Mouse (Mus musculus) intestine, embryonic 16.5 days (tissue): ENCODE results near the gene Gm5849. TPM values are rescaled to one million over a fixed set of nuclear protein-coding genes. Genes with fewer than 3 reads are reported as not detected.
"Not testable (repeated sequence)": the region's sequence is repeated elsewhere in the genome, so short reads cannot be mapped to it uniquely, and the experiment has no call there.

Experiments
- ATAC-seq: fragments of 200-750 bp; cut with Nextera tagmentation; 2 replicates; pipeline ENCODE4 v1.8.0; 2017; ENCODE audit warnings: moderate TSS enrichment, moderate library complexity
- H3K27ac ChIP-seq: fragments of 300-500 bp; sonication (generic); 2 replicates; pipeline ENCODE4 v1.5.1; 2014; ENCODE audit warnings: mild to moderate bottlenecking, low read length
- H3K27me3 ChIP-seq: fragments of 300-500 bp; sonication (generic); replicated peaks from 2 replicates; pipeline ENCODE4 v1.6.1; 2014; ENCODE audit warnings: low read length, control low read depth, mixed read lengths; ENCODE audit not compliant: control insufficient read depth, insufficient read depth
- H3K36me3 ChIP-seq: fragments of 300-500 bp; sonication (generic); 2 replicates; pipeline ENCODE4 v1.6.1; 2014; ENCODE audit warnings: low read length, control low read depth; ENCODE audit not compliant: control insufficient read depth, insufficient read depth
- H3K4me1 ChIP-seq: fragments of 300-500 bp; sonication (generic); 2 replicates; pipeline ENCODE4 v1.6.1; 2014; ENCODE audit warnings: low read length, control low read depth, mixed read lengths; ENCODE audit not compliant: control insufficient read depth, insufficient read depth
- H3K4me2 ChIP-seq: fragments of 300-500 bp; sonication (generic); 2 replicates; pipeline ENCODE4 v1.6.1; 2014; ENCODE audit warnings: low read depth, low read length, control low read depth
- H3K4me3 ChIP-seq: fragments of 300-500 bp; sonication (generic); 2 replicates; pipeline ENCODE4 v1.5.1; 2014; ENCODE audit warnings: mild to moderate bottlenecking, low read length
- H3K9ac ChIP-seq: fragments of 300-500 bp; sonication (generic); 2 replicates; pipeline ENCODE4 v1.6.1; 2014; ENCODE audit warnings: low read depth, low read length
- H3K9me3 ChIP-seq: fragments of 300-500 bp; sonication (generic); 2 replicates; pipeline ENCODE4 v1.6.1; 2016; ENCODE audit warnings: low read length, control low read depth; ENCODE audit not compliant: control insufficient read depth
- WGBS: fragments of 180-500 bp; shearing (Covaris S2); extraction: QIAGEN DNeasy Blood & Tissue Kit; methylation state at CpG from one replicate; pipeline ENCODE4 v1.1.7; 2014; 5-methylcytosine and 5-hydroxymethylcytosine counted together
- polyA plus RNA-seq: library from polyadenylated mRNA; unstranded; fragments of >200 nt; fragmentation: Nextera tagmentation; extraction: Ambion mirVana; gene quantifications from 2 replicates; pipeline ENCODE4 v1.2.1, GENCODE M21; 2015

The Gm5849 gene
- polyA plus RNA-seq = not detected in 2 replicates

GRCm38 (mm10) chr3:90777776-90778175, at the start of gene Gm5849:
Gene Gm5849 (minus strand): TSS chr3:90777876.
- H3K4me3 ChIP-seq, H3K36me3 ChIP-seq, H3K9me3 ChIP-seq, ATAC-seq, H3K9ac ChIP-seq, H3K27ac ChIP-seq, H3K4me2 ChIP-seq, H3K27me3 ChIP-seq, H3K4me1 ChIP-seq: not testable (repeated sequence)
- 87% methylated on average over 1 of the region's 1 CpGs for WGBS

- Histone ChIP-seq H3K27me3 (no peaks in the 10 kb centered on the region), H3K4me1 (no peaks in the 10 kb centered on the region), H3K36me3 (no peaks in the 10 kb centered on the region), H3K4me3 (no peak overlapping the region), H3K27ac (no peak overlapping the region), H3K4me2 (no peak overlapping the region), H3K9ac (no peak overlapping the region), H3K9me3 (no peaks in the 10 kb centered on the region)
- ATAC-seq = no peak
- WGBS = 94% methylated on average over 1 of the region's 1 CpGs
Observed at GRCm38 (mm10) chr3:90749658-90750057, 28.0 kb downstream of the Gm5849 start.

- H3K9me3 ChIP-seq = no peaks in the 10 kb centered on the region
- no peaks in the 10 kb centered on the region for H3K27me3 ChIP-seq
- H3K4me3 ChIP-seq = no peak within 1 kb of the TSS
- ATAC-seq = no peak
- no peaks in the 10 kb centered on the region for H3K36me3 ChIP-seq
- H3K9ac ChIP-seq = no peak within 1 kb of the TSS
- H3K27ac ChIP-seq = no peak within 1 kb of the TSS
- WGBS = 80% methylated on average over 3 of the region's 3 CpGs
- H3K4me1 ChIP-seq = no peaks in the 10 kb centered on the region
- H3K4me2 ChIP-seq = no peak within 1 kb of the TSS
Observed at GRCm38 (mm10) chr3:90726606-90727005, 51.1 kb downstream of the Gm5849 start, which contains the start of gene Pglyrp4. Gene Pglyrp4 (plus strand): TSS chr3:90726906.

Other genes starting within 250 kb of the Gm5849 start
- 99.1 and 113 TPM in 2 replicates for gene S100a16, start 240.6 kb downstream of the Gm5849 start, polyA plus RNA-seq
- 0.23 and 0.29 TPM in 2 replicates for gene S100a3, start 217.3 kb downstream of the Gm5849 start, polyA plus RNA-seq
- gene S100a2, start 187.6 kb downstream of the Gm5849 start, polyA plus RNA-seq = not detected in 2 replicates
- gene Gm42674, start 176.0 kb downstream of the Gm5849 start, polyA plus RNA-seq = not detected in 2 replicates
- gene S100a4, start 174.1 kb downstream of the Gm5849 start, polyA plus RNA-seq = 3.6 and 4.0 TPM in 2 replicates
- 13.2 and 16.0 TPM in 2 replicates for gene S100a5, start 169.4 kb downstream of the Gm5849 start, polyA plus RNA-seq
- 376 and 422 TPM in 2 replicates for gene S100a6, start 165.0 kb downstream of the Gm5849 start, polyA plus RNA-seq
- 0.17 and 0.42 TPM in 2 replicates for gene S100a7a, start 123.9 kb downstream of the Gm5849 start, polyA plus RNA-seq
- 14.9 and 30.6 TPM in 2 replicates for gene S100a8, start 108.9 kb downstream of the Gm5849 start, polyA plus RNA-seq
- gene S100a9, start 82.2 kb downstream of the Gm5849 start, polyA plus RNA-seq = 10.1 and 27.1 TPM in 2 replicates
- not detected in 2 replicates for gene Pglyrp4, start 51.0 kb downstream of the Gm5849 start, polyA plus RNA-seq